Mouse (Mus musculus): ENCODE results near the gene Apof.

DNA sequence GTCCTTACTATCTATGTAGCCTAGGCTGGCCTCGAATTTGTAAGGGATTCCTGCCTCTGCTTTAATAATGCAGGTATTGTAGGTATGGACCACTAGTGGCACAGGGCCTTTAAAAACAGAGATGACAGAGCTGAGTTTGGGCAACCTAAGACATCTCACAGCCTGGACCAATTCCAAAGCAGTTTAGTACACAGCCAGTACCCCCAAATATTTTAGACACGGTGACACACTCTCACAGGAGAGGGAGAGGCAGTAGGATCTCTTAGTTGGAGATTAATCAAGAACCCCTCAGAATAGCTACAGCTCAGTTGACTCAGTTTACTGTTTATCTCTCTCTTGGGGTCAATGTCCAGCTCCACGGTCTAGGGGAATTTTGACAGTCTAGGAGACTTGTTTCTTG, 33.9 kb downstream of the Apof start:
- no peak for TF ChIP-seq TBP (IDR thresholded peaks at IDR 0.05; ENCODE audit: low read depth, low read length)
- no peak for TF ChIP-seq MYC (IDR thresholded peaks at IDR 0.05; ENCODE audit: low read depth, low read length)
- TF ChIP-seq TAL1 (IDR thresholded peaks at IDR 0.05; ENCODE audit: low read length): no peak
- TF ChIP-seq MAX (IDR thresholded peaks at IDR 0.05; ENCODE audit: low read length): no peak
- TF ChIP-seq POLR2A (IDR thresholded peaks at IDR 0.05; ENCODE audit: control insufficient read depth in 1 of 2, insufficient read depth in 1 of 2, low read depth in 1 of 2, low read length in 2 of 2, poor library complexity in 1 of 2): no peak
- no peak for TF ChIP-seq USF1 (IDR thresholded peaks at IDR 0.05; ENCODE audit: low read depth, low read length)
- TF ChIP-seq EP300 (IDR thresholded peaks at IDR 0.05; ENCODE audit: low read depth in 1 of 2, low read length in 2 of 2): no peak
- TF ChIP-seq UBTF (IDR thresholded peaks at IDR 0.05; ENCODE audit: borderline replicate concordance, insufficient read depth, low read depth, low read length): no peak

All from MEL (cell line).